Mouse (Mus musculus) frontal cortex, postnatal 36 days (tissue): ENCODE results near the gene Olfr896-ps1.

Experiments
- DNase-seq, 2 experiments: peaks; one replicate each; pipeline ENCODE4 v3.0.0; 2022; ENCODE audit warnings: low spot score in 2 of 2

The Olfr896-ps1 gene

GRCm38 (mm10) chr9:38290807-38291206, at the start of gene Olfr896-ps1:
TSS of gene Olfr896-ps1 (plus strand) at chr9:38291107.
- DNase-seq = no peak

DNA sequence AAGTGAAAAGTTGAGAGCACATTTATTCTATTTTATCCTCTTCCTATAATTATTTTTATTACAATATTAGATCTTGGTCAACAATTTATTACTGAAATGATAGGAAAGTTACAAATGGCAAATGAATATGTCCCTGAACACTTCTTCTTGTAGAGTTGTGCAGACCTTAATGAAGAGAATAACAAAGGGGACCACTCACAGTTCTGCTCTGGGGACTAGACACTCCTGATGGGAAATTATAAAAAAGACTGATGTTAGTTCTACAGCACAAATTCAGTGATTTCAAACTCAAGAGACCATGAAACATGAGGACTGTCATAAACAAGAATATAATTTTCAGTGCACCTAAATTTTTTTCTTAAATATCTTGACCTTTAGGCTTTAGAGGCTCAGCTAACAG, 38.4 kb upstream of the Olfr896-ps1 start, which contains the start of gene Olfr143:
TSS of gene Olfr143 (plus strand) at position 301 of the 400 bp plus-strand sequence.
- no peak for DNase-seq

DNA sequence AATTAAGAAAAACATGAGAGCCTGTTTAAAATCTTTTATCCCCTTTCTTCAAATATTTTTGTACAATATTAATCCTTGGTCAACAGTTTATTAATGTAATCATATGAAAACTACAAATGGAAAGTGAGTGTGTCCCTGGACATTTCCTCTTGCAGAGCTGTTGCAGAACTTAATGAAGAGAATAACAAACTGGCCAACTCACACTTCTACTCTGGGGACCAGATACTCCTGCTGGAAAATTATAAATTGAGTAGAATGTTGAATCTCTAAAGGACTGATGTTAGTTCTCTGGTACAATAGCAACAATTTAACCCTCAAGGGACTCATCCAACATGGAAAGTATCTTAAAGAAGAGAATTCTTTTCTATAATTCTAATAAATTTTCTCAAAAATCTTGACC, 23.4 kb upstream of the Olfr896-ps1 start, which contains the start of gene Olfr895:
TSS of gene Olfr895 (plus strand) at position 301 of the 400 bp plus-strand sequence.
- no peak for DNase-seq

DNA sequence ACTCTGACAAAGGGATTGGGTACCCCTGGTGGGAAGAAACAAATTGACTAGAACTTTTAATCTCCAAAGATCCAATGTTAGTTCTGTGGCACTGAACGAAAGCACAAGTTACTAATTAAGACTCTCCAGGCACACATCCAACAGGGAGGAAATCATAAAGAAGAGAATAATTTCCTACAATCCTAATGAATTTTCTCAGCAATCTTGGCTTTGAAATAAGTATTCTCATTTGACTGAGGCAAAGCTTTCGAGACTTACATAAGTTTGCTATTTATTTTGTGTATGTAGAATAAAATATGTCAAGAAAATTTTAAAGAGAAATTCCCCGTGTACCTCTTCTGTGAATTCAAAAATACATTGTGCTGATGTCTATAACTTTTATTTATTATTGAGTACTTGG, 37.9 kb downstream of the Olfr896-ps1 start, which contains the start of gene Olfr25:
TSS of gene Olfr25 (plus strand) at position 301 of the 400 bp plus-strand sequence.
- DNase-seq = peak in 1 of 2 experiments; percentile 1
